Mouse (Mus musculus) thymus, postnatal 25 days (tissue): ENCODE results near the gene Lrrc25.
"Not testable (repeated sequence)": the region's sequence is repeated elsewhere in the genome, so short reads cannot be mapped to it uniquely, and the experiment has no call there.

ENCODE experiments used
- DNase-seq: peaks from one replicate; pipeline ENCODE4 v3.0.0; 2022

The Lrrc25 gene

GRCm38 (mm10) chr8:70615894-70616293 lies at the start of gene Lrrc25:
TSS of gene Lrrc25 (plus strand) at chr8:70616155.
- DNase-seq, result no peak

- no peak for DNase-seq
Observed at GRCm38 (mm10) chr8:70570360-70570759, 45.6 kb upstream of the Lrrc25 start.

DNA sequence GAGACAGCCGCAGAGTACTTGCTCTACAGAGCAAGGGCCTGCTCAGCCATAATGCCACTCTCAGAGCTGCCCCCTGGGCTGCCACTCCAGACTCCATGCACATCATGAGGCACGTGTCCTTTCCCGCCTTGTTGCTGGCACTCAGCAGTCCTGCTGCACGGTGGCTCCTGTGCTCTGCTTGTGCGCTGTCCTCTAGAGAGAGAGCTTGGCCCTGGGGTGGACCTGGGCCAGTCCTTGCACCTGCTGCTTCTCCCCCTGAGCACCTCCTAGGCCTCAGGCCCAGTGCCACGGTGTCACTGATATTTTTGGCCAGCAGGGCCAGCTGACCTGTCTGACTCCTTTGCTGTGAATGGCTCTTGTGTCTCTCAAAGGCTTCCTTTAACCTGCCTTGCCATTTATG lies 45.0 kb upstream of the Lrrc25 start:
- DNase-seq, result no peak

DNA sequence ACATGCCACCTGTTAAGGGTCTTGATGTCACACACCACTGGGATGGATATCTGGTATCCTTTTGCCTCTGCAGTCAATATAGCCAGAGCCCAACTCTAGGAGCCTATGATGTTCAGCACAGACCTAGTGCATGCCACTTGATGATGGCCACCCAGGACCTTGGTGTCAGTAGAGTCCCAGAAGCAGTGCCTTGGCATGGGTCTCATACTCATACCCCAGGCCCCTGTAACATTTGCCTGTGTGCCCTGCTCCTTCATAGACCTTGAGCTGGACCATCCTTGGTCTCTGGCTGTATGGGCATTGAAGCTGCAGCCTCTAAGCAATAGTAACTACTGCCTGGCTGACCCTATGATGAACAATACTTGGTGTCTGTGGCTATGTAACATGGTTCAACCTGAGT lies 41.7 kb upstream of the Lrrc25 start:
- DNase-seq, result no peak

DNA sequence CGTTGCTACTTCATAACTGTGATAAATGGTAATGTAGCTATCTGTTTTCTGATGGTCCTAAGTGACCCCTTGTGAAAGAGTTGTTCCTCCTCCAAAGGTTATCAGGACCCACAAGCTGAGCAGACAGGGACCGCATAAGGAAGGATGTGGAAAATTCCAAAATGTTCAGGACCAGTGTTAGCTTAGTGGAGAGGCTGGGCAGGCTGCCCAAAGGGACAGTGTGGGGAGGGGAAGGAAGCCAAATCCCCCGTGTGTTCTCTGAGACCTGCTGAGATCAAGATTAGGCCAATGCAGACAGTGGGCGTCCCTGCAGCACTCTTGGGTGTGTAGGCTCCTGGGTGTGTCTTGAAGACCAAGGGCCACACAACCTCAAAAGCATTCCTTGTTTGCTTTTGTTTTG lies 41.0 kb upstream of the Lrrc25 start:
- no peak for DNase-seq

GRCm38 (mm10) chr8:70577207-70577606 lies 38.7 kb upstream of the Lrrc25 start:
- DNase-seq, result no peak

GRCm38 (mm10) chr8:70583476-70584387 lies 32.2 kb upstream of the Lrrc25 start:
- no peak for DNase-seq

DNA sequence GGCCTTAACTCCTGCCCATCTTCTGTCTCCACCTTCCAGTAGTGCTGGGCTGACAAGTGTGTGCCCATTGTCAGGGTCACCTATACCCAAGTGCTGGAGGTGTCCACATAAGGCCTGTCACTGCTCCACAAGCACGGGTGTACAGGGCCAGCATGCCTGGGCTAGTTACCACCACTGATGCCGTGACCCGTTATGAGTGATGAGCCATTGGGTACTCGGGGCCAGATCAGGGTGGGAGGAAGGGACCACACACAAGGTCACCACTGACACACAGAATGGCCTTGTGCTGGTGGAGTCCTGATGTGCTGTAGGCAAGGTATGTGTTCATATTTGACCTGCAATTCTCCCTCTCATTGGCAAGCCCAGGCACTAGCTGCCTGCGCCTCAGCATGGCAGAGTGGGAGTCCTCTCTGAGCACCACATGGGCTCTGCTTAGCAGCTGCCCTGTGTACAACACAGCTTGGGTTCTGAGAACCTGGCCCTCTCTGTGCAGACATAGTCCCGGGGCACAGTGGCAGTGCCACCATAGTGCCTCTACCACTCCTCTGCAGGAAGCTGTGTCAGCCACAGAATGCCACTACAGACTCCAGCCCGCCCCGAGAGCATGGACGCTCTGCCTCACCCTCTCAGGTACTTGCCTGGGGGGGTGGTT lies 31.2 kb upstream of the Lrrc25 start:
- DNase-seq, result no peak

GRCm38 (mm10) chr8:70585258-70585652 lies 30.7 kb upstream of the Lrrc25 start:
- peak; percentile 64 for DNase-seq

DNA sequence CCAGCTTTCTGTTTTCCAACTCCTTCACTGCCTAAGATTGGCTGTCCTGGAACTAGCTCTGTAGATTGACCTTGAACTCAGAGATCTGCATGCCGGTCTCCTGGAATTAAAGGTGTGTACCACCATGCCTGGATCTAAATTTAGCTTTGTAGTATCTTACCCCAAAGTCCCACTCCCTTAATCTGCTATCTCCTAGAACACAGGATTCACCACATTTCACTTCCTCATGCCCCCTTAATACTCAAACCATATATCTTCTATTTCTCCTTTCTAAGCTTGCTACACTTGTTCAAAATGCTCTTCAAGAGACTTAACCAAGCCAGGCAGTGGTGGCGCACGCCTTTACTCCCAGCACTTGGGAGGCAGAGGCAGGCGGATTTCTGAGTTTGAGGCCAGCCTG lies 28.0 kb upstream of the Lrrc25 start:
- DNase-seq, result not testable (repeated sequence)

DNA sequence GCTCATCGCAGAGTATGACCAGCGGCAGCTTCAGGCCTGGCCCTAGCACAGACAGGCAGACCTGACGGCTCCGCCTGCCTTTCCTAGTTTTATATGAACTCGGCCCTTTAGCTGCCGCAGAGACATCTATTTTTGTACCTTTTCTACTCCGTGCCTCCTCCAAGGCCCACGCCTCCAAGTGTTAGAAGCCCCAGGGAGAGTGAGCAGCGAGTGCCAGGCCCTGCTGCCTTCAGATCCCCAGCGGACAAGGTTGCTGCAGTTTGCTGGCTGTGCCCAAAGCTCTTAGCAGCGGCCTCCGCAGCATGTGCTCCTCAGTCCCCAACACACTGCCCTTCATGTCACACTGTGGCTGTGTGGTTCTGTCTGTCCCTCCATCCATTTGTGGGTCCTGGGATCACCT lies 24.4 kb upstream of the Lrrc25 start:
- no peak for DNase-seq

DNA sequence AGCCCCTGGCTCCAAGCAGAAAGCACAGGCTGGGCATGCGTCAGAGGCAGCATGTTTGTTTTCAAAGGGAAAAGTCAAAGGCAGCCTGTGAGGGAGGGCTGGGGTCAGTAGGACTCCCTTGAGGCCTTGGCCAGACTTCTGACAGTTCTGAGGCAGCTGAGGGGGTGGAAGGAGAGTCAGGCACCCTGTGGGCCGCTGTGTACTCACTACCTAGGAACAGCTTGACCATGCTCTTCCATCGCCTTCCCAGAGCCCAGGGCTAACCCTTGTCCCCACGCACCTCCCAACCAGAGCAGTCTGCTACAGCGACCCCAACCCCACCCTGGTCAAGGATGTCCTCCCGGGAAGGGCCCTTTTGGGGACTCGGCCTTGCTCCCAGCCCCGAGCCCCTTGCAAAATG lies 22.8 kb upstream of the Lrrc25 start:
- DNase-seq, result no peak

DNA sequence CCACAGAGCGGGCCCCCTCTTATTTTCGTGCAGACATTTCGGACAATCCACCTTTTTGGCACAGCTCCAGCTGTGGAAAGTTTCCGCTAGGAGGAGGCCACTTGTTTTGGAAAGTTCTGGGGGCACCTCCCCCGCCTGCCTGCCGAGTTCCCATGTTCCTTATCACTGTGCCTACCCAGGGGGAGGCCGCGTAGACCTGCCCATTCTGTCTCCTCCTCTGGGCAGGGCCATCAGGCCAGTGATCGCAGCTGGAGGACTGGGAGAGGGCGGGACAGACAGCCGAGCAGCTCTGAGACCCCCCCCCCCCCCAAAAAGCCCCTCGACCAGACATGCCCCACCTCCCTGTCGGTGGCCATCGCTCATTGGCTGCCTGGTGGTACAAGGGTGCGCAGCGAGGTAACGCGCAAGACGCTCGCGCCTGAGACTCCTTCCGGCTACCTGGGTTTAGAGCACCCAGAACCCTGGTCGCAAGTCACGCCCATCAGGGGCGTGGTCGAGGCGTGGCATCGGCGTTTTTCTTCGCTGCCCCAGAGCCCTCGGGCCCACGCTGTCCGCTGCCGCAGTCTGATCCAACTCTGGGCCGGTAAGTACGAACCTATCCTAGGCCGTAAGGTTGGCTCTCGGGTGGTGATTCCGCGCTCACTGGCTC lies 21.9 kb upstream of the Lrrc25 start, which contains the start of gene Isyna1:
Gene Isyna1, plus strand, starts transcription at position 413 of the 649 bp plus-strand sequence.
- peak; percentile 88 for DNase-seq

DNA sequence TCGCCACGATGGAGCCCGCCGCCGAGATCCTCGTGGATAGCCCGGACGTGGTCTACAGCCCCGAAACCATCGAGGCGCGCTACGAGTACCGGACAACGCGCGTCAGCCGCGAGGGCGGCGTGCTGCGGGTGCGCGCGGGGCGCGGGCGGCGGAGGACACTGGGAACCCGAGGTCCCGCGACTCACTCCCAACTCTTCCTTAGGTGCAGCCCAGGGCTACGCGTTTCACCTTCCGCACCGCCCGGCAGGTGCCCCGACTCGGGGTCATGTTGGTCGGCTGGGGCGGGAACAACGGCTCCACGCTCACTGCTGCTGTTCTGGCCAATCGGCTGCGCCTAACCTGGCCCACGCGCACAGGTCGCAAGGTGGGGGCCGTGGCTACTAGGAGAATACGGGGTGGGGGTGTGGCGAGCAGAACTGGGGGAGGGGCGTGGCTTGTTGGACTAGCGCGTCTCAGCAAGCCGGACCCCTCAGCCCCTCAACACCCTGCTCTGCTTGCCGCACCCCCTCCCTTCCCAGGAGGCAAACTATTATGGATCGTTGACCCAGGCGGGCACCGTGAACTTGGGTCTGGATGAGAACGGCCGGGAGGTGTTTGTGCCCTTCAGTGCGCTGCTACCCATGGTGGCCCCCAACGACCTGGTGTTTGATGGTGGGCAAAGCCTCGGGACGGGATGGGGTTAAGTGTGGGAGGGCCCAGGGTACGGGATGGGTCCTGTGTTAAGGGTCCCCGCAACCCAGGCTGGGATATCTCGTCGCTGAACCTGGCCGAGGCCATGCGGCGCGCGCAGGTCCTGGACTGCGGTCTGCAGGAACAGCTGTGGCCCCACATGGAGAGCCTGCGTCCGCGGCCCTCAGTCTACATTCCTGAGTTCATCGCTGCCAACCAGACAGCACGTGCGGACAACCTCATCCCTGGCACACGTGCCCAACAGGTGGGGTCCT lies 21.1 kb upstream of the Lrrc25 start:
- DNase-seq, result no peak

DNA sequence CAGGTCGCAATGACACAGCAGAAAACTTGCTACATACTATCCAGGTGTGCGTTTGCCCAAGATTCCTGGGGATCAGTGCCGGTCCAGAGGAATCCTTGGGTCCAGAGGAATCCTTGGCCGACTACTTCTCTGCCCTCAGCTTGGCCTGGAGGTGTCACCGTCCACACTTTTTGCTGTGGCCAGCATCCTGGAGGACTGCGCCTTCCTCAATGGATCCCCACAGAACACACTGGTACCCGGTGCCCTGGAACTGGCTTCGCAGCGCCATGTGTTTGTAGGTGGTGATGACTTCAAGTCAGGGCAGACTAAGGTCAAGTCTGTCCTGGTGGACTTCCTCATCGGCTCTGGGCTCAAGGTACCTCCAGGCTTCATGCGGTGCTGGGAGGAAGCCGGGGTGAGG lies 20.1 kb upstream of the Lrrc25 start:
- DNase-seq, result no peak

GRCm38 (mm10) chr8:70596216-70596615 lies 19.7 kb upstream of the Lrrc25 start:
- DNase-seq, result no peak

DNA sequence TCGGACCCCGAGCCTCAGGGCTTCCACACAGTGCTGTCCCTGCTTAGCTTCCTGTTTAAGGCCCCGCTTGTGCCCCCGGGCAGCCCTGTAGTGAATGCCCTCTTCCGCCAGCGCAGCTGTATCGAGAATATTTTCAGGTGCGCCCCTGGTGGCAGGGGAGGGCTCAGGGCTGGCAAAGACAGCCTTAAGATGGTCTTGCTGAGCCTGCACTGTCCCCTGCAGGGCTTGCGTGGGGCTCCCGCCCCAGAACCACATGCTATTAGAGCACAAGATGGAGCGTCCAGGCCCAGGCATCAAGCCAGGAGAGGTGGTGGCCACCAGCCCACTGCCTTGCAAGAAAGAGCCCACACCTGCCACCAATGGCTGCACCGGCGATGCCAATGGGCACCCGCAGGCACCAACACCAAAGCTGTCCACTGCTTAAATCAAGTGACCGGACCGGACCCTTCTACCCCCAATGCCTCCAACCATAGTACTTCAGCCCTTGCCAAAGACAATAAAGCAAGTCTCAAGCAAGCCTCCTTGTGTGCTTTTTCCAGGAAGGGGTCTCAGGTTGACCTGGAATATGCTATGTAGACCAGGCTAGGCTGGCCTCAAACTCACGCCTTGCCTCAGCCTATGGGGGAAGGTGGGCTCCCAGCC lies 19.1 kb upstream of the Lrrc25 start:
- DNase-seq, result peak; percentile 59

- DNase-seq, result no peak
Observed at GRCm38 (mm10) chr8:70597417-70598272, 18.3 kb upstream of the Lrrc25 start.

DNA sequence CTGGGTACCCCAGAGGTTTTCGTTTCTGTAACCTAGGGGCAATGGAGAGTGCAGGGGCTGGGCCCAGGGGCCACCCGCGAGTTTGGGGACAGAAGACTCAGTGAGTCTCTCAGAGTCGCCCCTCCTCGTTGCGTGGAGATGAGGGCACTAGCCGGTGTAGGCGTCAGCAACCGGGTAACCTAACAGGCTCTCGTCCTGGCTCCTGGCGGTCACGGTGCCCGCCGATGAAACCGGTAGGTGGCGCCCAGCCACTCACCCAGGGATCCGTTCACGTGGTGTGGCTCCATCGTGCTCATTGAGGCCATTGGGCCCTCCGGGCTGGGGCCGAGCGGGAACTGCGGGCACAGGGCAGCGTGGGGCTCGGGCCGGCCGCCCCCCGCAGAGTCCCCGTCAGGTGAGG lies 17.7 kb upstream of the Lrrc25 start:
- no peak for DNase-seq

- no peak for DNase-seq
Observed at GRCm38 (mm10) chr8:70598722-70599121, 17.2 kb upstream of the Lrrc25 start.
